12 mouse cellular contexts compared by ENCODE assay signal in the genomic region with DNA sequence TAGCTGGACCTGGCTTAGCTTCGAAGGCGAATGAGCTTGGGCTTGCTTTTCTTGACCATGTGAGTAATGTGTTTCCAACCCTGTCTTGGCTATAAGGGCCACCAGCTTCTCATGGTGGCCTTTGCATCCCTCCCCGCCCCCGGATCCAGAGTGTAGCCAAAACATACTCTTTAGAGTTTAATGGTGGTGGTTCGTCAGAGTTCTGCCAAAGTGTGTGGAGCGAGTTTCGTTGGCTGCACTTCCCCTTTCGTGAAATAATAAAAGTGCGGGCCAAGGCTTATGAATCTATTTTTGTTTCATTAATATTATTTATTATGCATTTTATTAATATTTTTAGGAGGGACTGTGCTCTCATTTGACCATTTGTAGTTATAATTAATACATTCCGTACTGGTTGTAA. TPM values are rescaled to one million over a fixed set of nuclear protein-coding genes. Genes with fewer than 3 reads are reported as not detected.
A peak's percentile ranks its signal among the peaks of the same experiment; 100 is the strongest.
DNase-seq lines count a peak whose midpoint lies in the region; ATAC-seq lines count a peak whose summit lies in the region.
"Had no signal": no experiment of that assay in that cellular context is flagged by ENCODE, and none has a peak within 500 bp of the region (broad histone marks: within the 10 kb centered on the region; RNA-seq: fewer than 3 reads in every experiment).

No protein-coding gene starts in this region.

- H3K9ac ChIP-seq in midbrain, embryonic 13.5 days (replicated peaks): no peak overlapping the region
- H3K9ac ChIP-seq in midbrain, embryonic 11.5 days (ENCODE audit: low read length): no peak overlapping the region
- H3K9ac ChIP-seq in forebrain, embryonic 16.5 days (replicated peaks; ENCODE audit: low read depth, low read length): peak overlapping the region; percentile 50
- no peak overlapping the region for H3K9ac ChIP-seq in limb, embryonic 15.5 days
- no peak overlapping the region for H3K9ac ChIP-seq in neural tube, embryonic 15.5 days (replicated peaks)
- H3K9ac ChIP-seq: heart, embryonic 12.5 days had no signal

- H3K9me3 ChIP-seq in midbrain, embryonic 13.5 days: no peaks in the 10 kb centered on the region
- no peaks in the 10 kb centered on the region for H3K9me3 ChIP-seq in midbrain, embryonic 11.5 days (ENCODE audit: control insufficient read depth, low read length)
- no peaks in the 10 kb centered on the region for H3K9me3 ChIP-seq in forebrain, embryonic 16.5 days (ENCODE audit: control insufficient read depth, low read length)
- H3K9me3 ChIP-seq in limb, embryonic 15.5 days: no peaks in the 10 kb centered on the region
- H3K9me3 ChIP-seq in neural tube, embryonic 15.5 days (replicated peaks): no peaks in the 10 kb centered on the region
- H3K9me3 ChIP-seq: heart, embryonic 12.5 days had no signal

- no peak for DNase-seq in midbrain, embryonic 11.5 days (ENCODE audit: low spot score, missing footprints)
- DNase-seq in kidney, adult 18-20 months: no peak
- no peak for DNase-seq in embryo, embryonic 11 days
- DNase-seq in frontal cortex, postnatal 25 days (ENCODE audit: low spot score in 2 of 2): no peak
- DNase-seq: cerebellum, postnatal 36 days; kidney, adult 8-10 months; thymus, adult 18-20 months had no signal

- H3K27me3 ChIP-seq in midbrain, embryonic 13.5 days: no peaks in the 10 kb centered on the region
- no peaks in the 10 kb centered on the region for H3K27me3 ChIP-seq in midbrain, embryonic 11.5 days (ENCODE audit: control insufficient read depth, insufficient read depth, low read length)
- H3K27me3 ChIP-seq in forebrain, embryonic 16.5 days (replicated peaks; ENCODE audit: control insufficient read depth, insufficient read depth, low read length): no peaks in the 10 kb centered on the region
- H3K27me3 ChIP-seq in limb, embryonic 15.5 days: no peaks in the 10 kb centered on the region
- H3K27me3 ChIP-seq in neural tube, embryonic 15.5 days (replicated peaks): no peaks in the 10 kb centered on the region
- H3K27me3 ChIP-seq: heart, embryonic 12.5 days had no signal

- no peak overlapping the region for H3K4me3 ChIP-seq in midbrain, embryonic 13.5 days (replicated peaks)
- H3K4me3 ChIP-seq in midbrain, embryonic 11.5 days (ENCODE audit: low read depth, low read length): no peak overlapping the region
- H3K4me3 ChIP-seq in forebrain, embryonic 16.5 days (replicated peaks; ENCODE audit: low read length): peak overlapping the region; percentile 18
- H3K4me3 ChIP-seq in limb, embryonic 15.5 days: no peak overlapping the region
- H3K4me3 ChIP-seq in neural tube, embryonic 15.5 days (replicated peaks): no peak overlapping the region
- H3K4me3 ChIP-seq: heart, embryonic 12.5 days had no signal

- peak overlapping the region; percentile 25 for H3K4me2 ChIP-seq in midbrain, embryonic 13.5 days (replicated peaks)
- no peak overlapping the region for H3K4me2 ChIP-seq in midbrain, embryonic 11.5 days
- peak overlapping the region; percentile 52 for H3K4me2 ChIP-seq in forebrain, embryonic 16.5 days (ENCODE audit: low read length)
- H3K4me2 ChIP-seq in limb, embryonic 15.5 days: peak overlapping the region; percentile 13
- peak overlapping the region; percentile 38 for H3K4me2 ChIP-seq in neural tube, embryonic 15.5 days

- ATAC-seq in midbrain, embryonic 13.5 days: no peak
- no peak; the same call in 1 of the 2 replicates for ATAC-seq in midbrain, embryonic 11.5 days (ENCODE audit: low FRiP score)
- ATAC-seq in forebrain, embryonic 16.5 days: no peak
- no peak for ATAC-seq in limb, embryonic 15.5 days (ENCODE audit: insufficient number of reproducible peaks, low FRiP score, low TSS enrichment, low read depth)
- no peak for ATAC-seq in neural tube, embryonic 15.5 days (ENCODE audit: low FRiP score)

- H3K36me3 ChIP-seq in midbrain, embryonic 13.5 days: no peaks in the 10 kb centered on the region
- H3K36me3 ChIP-seq in midbrain, embryonic 11.5 days (ENCODE audit: control insufficient read depth, insufficient read depth, low read length): no peaks in the 10 kb centered on the region
- no peaks in the 10 kb centered on the region for H3K36me3 ChIP-seq in forebrain, embryonic 16.5 days (ENCODE audit: control insufficient read depth, insufficient read depth)
- no peaks in the 10 kb centered on the region for H3K36me3 ChIP-seq in limb, embryonic 15.5 days
- no peaks in the 10 kb centered on the region for H3K36me3 ChIP-seq in neural tube, embryonic 15.5 days
- H3K36me3 ChIP-seq: heart, embryonic 12.5 days had no signal

- WGBS in midbrain, embryonic 13.5 days: 90% methylated on average over 10 of the region's 10 CpGs
- WGBS in midbrain, embryonic 11.5 days: 91% methylated on average over 10 of the region's 10 CpGs
- 48% methylated on average over 10 of the region's 10 CpGs for WGBS in forebrain, embryonic 16.5 days
- WGBS in limb, embryonic 15.5 days: 45% methylated on average over 10 of the region's 10 CpGs
- 61% methylated on average over 10 of the region's 10 CpGs for WGBS in neural tube, embryonic 15.5 days

- peaks cover 95% of the 10 kb centered on the region for H3K4me1 ChIP-seq in midbrain, embryonic 13.5 days (replicated peaks)
- H3K4me1 ChIP-seq in midbrain, embryonic 11.5 days (ENCODE audit: control insufficient read depth, insufficient read depth, low read length): peaks cover 39% of the 10 kb centered on the region
- peaks cover 86% of the 10 kb centered on the region for H3K4me1 ChIP-seq in forebrain, embryonic 16.5 days (replicated peaks; ENCODE audit: control insufficient read depth, insufficient read depth, low read length)
- peaks cover 80% of the 10 kb centered on the region for H3K4me1 ChIP-seq in limb, embryonic 15.5 days
- H3K4me1 ChIP-seq in neural tube, embryonic 15.5 days: peaks cover 82% of the 10 kb centered on the region

- no peak overlapping the region for H3K27ac ChIP-seq in midbrain, embryonic 13.5 days
- no peak overlapping the region for H3K27ac ChIP-seq in midbrain, embryonic 11.5 days (ENCODE audit: low read depth, low read length)
- peak overlapping the region; percentile 78 for H3K27ac ChIP-seq in forebrain, embryonic 16.5 days (ENCODE audit: low read length)
- peak overlapping the region; percentile 51; the same call in 1 of the 2 replicates for H3K27ac ChIP-seq in limb, embryonic 15.5 days
- H3K27ac ChIP-seq in neural tube, embryonic 15.5 days (replicated peaks): no peak overlapping the region; the same call in 1 of the 2 replicates

RNA-seq across cellular contexts. Expression of gene Bcl11a, which starts 21.4 kb away (rescaled TPM):
- polyA plus RNA-seq in midbrain, embryonic 13.5 days (2015; fragmentation: Nextera tagmentation; extraction: Ambion mirVana): 97.6 and 102 TPM in 2 replicates
- 42.5 and 44.1 TPM in 2 replicates for polyA plus RNA-seq in midbrain, embryonic 11.5 days (2014; fragmentation: Nextera tagmentation; extraction: Ambion mirVana)
- polyA plus RNA-seq in forebrain, embryonic 16.5 days (2015; fragmentation: Nextera tagmentation; extraction: Ambion mirVana): 236 and 244 TPM in 2 replicates
- polyA plus RNA-seq in limb, embryonic 15.5 days (2015; fragmentation: Nextera tagmentation; extraction: Ambion mirVana): 52.1 and 60.9 TPM in 2 replicates
- 85.1 and 102 TPM in 2 replicates for polyA plus RNA-seq in neural tube, embryonic 15.5 days (2015; fragmentation: Nextera tagmentation; extraction: Ambion mirVana)

RNA-seq across cellular contexts. Expression of gene A830031A19Rik, which starts 24.4 kb away (rescaled TPM):
- polyA plus RNA-seq in midbrain, embryonic 13.5 days (2015; fragmentation: Nextera tagmentation; extraction: Ambion mirVana): not detected in 2 replicates
- polyA plus RNA-seq in midbrain, embryonic 11.5 days (2014; fragmentation: Nextera tagmentation; extraction: Ambion mirVana): not detected in 2 replicates
- polyA plus RNA-seq in forebrain, embryonic 16.5 days (2015; fragmentation: Nextera tagmentation; extraction: Ambion mirVana): not detected in 2 replicates
- 0.20 TPM in 1 of 2 replicates, not detected in the other for polyA plus RNA-seq in limb, embryonic 15.5 days (2015; fragmentation: Nextera tagmentation; extraction: Ambion mirVana)
- not detected in 2 replicates for polyA plus RNA-seq in neural tube, embryonic 15.5 days (2015; fragmentation: Nextera tagmentation; extraction: Ambion mirVana)
- polyA plus RNA-seq: heart, embryonic 12.5 days had no signal

Comparison
In these comparisons a context has a peak if more than half of its experiments do, and no peak if none do; other contexts are left out.
1. H3K27ac ChIP-seq: peak in forebrain, embryonic 16.5 days (single experiment) and limb, embryonic 15.5 days (single experiment); none in midbrain, embryonic 13.5 days (single experiment), midbrain, embryonic 11.5 days (single experiment) and neural tube, embryonic 15.5 days (single experiment).